ENCODE assay signal across 8 mouse cellular contexts in genomic region chr19:8871267-8872186, GRCm38 (mm10). TPM values are rescaled to one million over a fixed set of nuclear protein-coding genes. Genes with fewer than 3 reads are reported as not detected.
A peak's percentile ranks its signal among the peaks of the same experiment; 100 is the strongest.
DNase-seq lines count a peak whose midpoint lies in the region; ATAC-seq lines count a peak whose summit lies in the region.

Gene Ubxn1, plus strand, starts transcription at chr19:8871496.

- 1% methylated on average over 56 of the region's 59 CpGs for WGBS in hindbrain, embryonic 12.5 days

- peaks cover 34% of the 10 kb centered on the region for H3K36me3 ChIP-seq in hindbrain, embryonic 12.5 days

- H3K4me3 ChIP-seq in hindbrain, embryonic 12.5 days = peak within 1 kb of the TSS; percentile 72

- H3K27ac ChIP-seq in hindbrain, embryonic 12.5 days = peak within 1 kb of the TSS; percentile 74

- H3K9me3 ChIP-seq in hindbrain, embryonic 12.5 days (replicated peaks) = no peaks in the 10 kb centered on the region

- no peaks in the 10 kb centered on the region for H3K27me3 ChIP-seq in hindbrain, embryonic 12.5 days

- peak; percentile 97 for ATAC-seq in hindbrain, embryonic 12.5 days (ENCODE audit: low FRiP score)

- peaks cover 6% of the 10 kb centered on the region for H3K4me1 ChIP-seq in hindbrain, embryonic 12.5 days

- H3K9ac ChIP-seq in hindbrain, embryonic 12.5 days = peak within 1 kb of the TSS; percentile 84

- peak; percentile 99 for DNase-seq in NIH3T3 (ENCODE audit: low read depth)
- peak; percentile 98 for DNase-seq in cerebellum, postnatal 10 days
- peak; percentile 97 to 98 for DNase-seq in frontal cortex, postnatal 10 days (ENCODE audit: low spot score in 2 of 2)
- DNase-seq in layer of hippocampus, postnatal 14 days (ENCODE audit: low spot score in 2 of 2) = peak; percentile 96 to 98
- DNase-seq in lung, postnatal 14 days = peak; percentile 96
- peak; percentile 87 for DNase-seq in retina, adult 2 months (ENCODE audit: low read depth, low spot score)
- peak; percentile 97 for DNase-seq in thymus, postnatal 36 days

- H3K4me2 ChIP-seq in hindbrain, embryonic 12.5 days (replicated peaks) = peak within 1 kb of the TSS; percentile 83

RNA-seq across cellular contexts. Expression of gene Ubxn1, which starts in this region (rescaled TPM):
- 166 and 175 TPM in 2 replicates for polyA plus RNA-seq in hindbrain, embryonic 12.5 days (2016; fragmentation: Nextera tagmentation; extraction: Ambion mirVana)
- total RNA-seq in layer of hippocampus, postnatal 14 days (2021) = 100 to 1,000 TPM in 1 of 2 experiments, 10 to 100 TPM in 1; 95.4 to 101 TPM

Comparison
In these comparisons a context has a peak if more than half of its experiments do, and no peak if none do; other contexts are left out.
1. Peak in every context shown above with its lines: DNase-seq, ATAC-seq, H3K4me3 ChIP-seq and H3K27ac ChIP-seq.